Mouse (Mus musculus) bone marrow, adult 2 months (tissue): ENCODE measurements at regions not wholly inside any gene's neighbourhood (a gene's known extent, or its start where the extent isn't known, plus 50 kb on each side); places are given as distances from the start of the nearest gene placed in this dataset.

Experiments used
- CTCF ChIP-seq: fragments of 200-500 bp; IDR thresholded peaks from 2 replicates; pipeline ENCODE4 v1.5.1; 2011; ENCODE audit warnings: low read length, control low read depth; ENCODE audit not compliant: control insufficient read depth, insufficient read depth
- POLR2A ChIP-seq: fragments of 200-500 bp; IDR thresholded peaks from 2 replicates; pipeline ENCODE4 v1.6.1; 2011; ENCODE audit warnings: low read depth, mild to moderate bottlenecking, control low read depth, low read length, borderline replicate concordance; ENCODE audit not compliant: control insufficient read depth

DNA sequence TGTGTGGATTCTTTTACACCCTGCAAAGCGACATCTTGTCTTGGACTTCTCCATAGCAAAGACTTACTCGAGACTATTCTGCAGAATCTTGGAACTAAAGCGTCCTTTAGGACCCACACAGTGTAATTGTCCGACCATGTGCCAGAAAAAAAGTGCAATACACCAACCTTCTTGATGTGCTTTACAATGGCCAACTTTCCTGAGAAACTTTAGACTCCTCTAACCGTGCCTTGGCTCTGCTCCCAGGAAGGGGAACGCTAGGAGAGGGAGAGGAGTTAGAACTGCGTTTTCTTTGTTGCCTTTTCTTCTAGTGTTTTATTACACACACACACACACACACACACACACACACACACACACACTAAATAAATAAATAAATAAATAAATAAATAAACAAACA lies 515.1 kb upstream of the Mgmt start:
- TF ChIP-seq CTCF: no peak
- TF ChIP-seq POLR2A: no peak
